28 mouse cellular contexts compared by ENCODE assay signal in the genomic region with DNA sequence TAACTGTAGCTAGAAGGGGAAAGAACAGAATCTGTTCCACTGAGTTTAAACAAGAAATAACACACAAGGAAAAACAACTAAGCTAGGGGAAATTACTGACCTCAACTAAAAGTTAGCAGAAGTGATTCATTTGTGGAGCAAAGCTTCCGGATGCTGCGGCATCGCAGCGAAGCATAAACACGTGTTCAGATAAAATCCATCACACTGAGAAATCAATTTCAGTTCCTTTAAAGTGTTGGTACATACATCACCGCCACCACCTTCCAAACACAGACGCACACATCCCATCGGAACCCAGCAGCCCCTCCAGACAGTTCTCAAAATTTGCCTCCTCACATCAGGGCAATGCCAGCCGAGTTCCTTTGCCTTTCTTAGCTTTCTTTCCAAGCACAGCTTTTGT. TPM values are rescaled to one million over a fixed set of nuclear protein-coding genes. Genes with fewer than 3 reads are reported as not detected.
A peak's percentile ranks its signal among the peaks of the same experiment; 100 is the strongest.
DNase-seq lines count a peak whose midpoint lies in the region; ATAC-seq and TF ChIP-seq lines count a peak whose summit lies in the region.
"Had no signal": no experiment of that assay in that cellular context is flagged by ENCODE, and none has a peak within 500 bp of the region (broad histone marks: within the 10 kb centered on the region; RNA-seq: fewer than 3 reads in every experiment).

No protein-coding gene starts in this region.

- TF ChIP-seq CTCF in liver, adult 2 months (IDR thresholded peaks at IDR 0.05; ENCODE audit: low read depth, low read length), result no peak
- no peak for TF ChIP-seq CTCF in bone marrow macrophage, adult 2 months (IDR thresholded peaks at IDR 0.05; ENCODE audit: low read depth, low read length)

- H3K36me3 ChIP-seq in liver, adult 2 months (ENCODE audit: control insufficient read depth, insufficient read depth, low read length), result no peaks in the 10 kb centered on the region
- no peaks in the 10 kb centered on the region for H3K36me3 ChIP-seq in forebrain, embryonic 11.5 days (ENCODE audit: control insufficient read depth, insufficient read depth, low read length)
- H3K36me3 ChIP-seq: embryonic facial prominence, embryonic 13.5 days; embryonic facial prominence, embryonic 15.5 days; forebrain, embryonic 10.5 days; forebrain, embryonic 15.5 days; G1E had no signal

- H3K4me3 ChIP-seq in liver, adult 2 months (ENCODE audit: insufficient read depth, low read depth, low read length), result no peak overlapping the region
- H3K4me3 ChIP-seq in bone marrow macrophage, adult 2 months (ENCODE audit: insufficient read depth, low read length), result no peak overlapping the region
- H3K4me3 ChIP-seq in forebrain, embryonic 11.5 days (ENCODE audit: low read depth, low read length), result no peak overlapping the region
- H3K4me3 ChIP-seq: embryonic facial prominence, embryonic 13.5 days; embryonic facial prominence, embryonic 15.5 days; erythroblast, embryonic 14.5 days; forebrain, embryonic 10.5 days; forebrain, embryonic 13.5 days; forebrain, embryonic 15.5 days had no signal

- no peak for ATAC-seq in forebrain, embryonic 11.5 days (replicated peaks; ENCODE audit: low FRiP score)
- ATAC-seq: activated CD4-positive, CD25-positive, alpha-beta regulatory T cell, adult 4 months; forebrain, embryonic 13.5 days; forebrain, embryonic 15.5 days; forebrain, postnatal 0 days; Patski had no signal

- peak; percentile 19 for DNase-seq in liver, adult 2 months (ENCODE audit: extremely low read depth, low read depth, low spot score)
- DNase-seq in liver, result no peak
- DNase-seq in CD4-positive helper T cell, adult 2 months (ENCODE audit: low read depth, low spot score), result peak; percentile 38
- DNase-seq in forebrain, embryonic 11.5 days (ENCODE audit: low spot score), result no peak
- no peak for DNase-seq in layer of hippocampus, postnatal 14 days (ENCODE audit: low spot score in 2 of 2)
- no peak for DNase-seq in layer of hippocampus, adult 8-10 months (ENCODE audit: low spot score in 2 of 2)
- DNase-seq: adrenal gland, adult 8-10 months; adrenal gland, postnatal 14 days; adrenal gland, postnatal 36 days; B cell, adult 2 months; cerebellum, adult 11 months; cerebellum, adult 18-20 months; cerebellum, adult 8-10 months; cerebellum, adult 9-11 months; cerebellum, postnatal 14 days; cerebellum, postnatal 36 days; embryo, embryonic 11 days; forebrain, postnatal 0 days had no signal

- H3K27me3 ChIP-seq in liver, adult 2 months (ENCODE audit: control insufficient read depth, insufficient read depth, low read length), result peaks cover 7% of the 10 kb centered on the region; the same call in 1 of the 2 replicates
- peaks cover 14% of the 10 kb centered on the region for H3K27me3 ChIP-seq in forebrain, embryonic 11.5 days (ENCODE audit: control insufficient read depth, insufficient read depth, low read length)

- H3K9ac ChIP-seq in liver, adult 2 months (ENCODE audit: low read depth, low read length), result no peak overlapping the region
- H3K9ac ChIP-seq in forebrain, embryonic 11.5 days (ENCODE audit: low read length), result no peak overlapping the region
- H3K9ac ChIP-seq: embryonic facial prominence, embryonic 13.5 days; embryonic facial prominence, embryonic 15.5 days; forebrain, embryonic 13.5 days; forebrain, embryonic 15.5 days; forebrain, postnatal 0 days had no signal

- no peak overlapping the region for H3K4me2 ChIP-seq in forebrain, embryonic 11.5 days (ENCODE audit: low read depth, low read length, severe bottlenecking)
- H3K4me2 ChIP-seq: embryonic facial prominence, embryonic 13.5 days; embryonic facial prominence, embryonic 15.5 days; forebrain, embryonic 13.5 days; forebrain, embryonic 15.5 days had no signal

- no peaks in the 10 kb centered on the region for H3K79me2 ChIP-seq in liver, adult 2 months (ENCODE audit: control insufficient read depth, insufficient read depth, low read length)

- no peak for TF ChIP-seq POLR2A in liver, adult 2 months (IDR thresholded peaks at IDR 0.05; ENCODE audit: extremely low read depth, insufficient read depth, low read length)
- TF ChIP-seq POLR2A in bone marrow macrophage, adult 2 months (IDR thresholded peaks at IDR 0.05; ENCODE audit: borderline replicate concordance, low read depth, low read length), result no peak

- WGBS in liver, adult 2 months, result 87% methylated on average over 9 of the region's 9 CpGs
- WGBS in forebrain, embryonic 11.5 days, result 83% methylated on average over 9 of the region's 9 CpGs

- H3K4me1 ChIP-seq in liver, adult 2 months (ENCODE audit: control insufficient read depth, insufficient read depth, low read length), result peaks cover 5% of the 10 kb centered on the region
- H3K4me1 ChIP-seq in bone marrow macrophage, adult 2 months (ENCODE audit: control insufficient read depth, insufficient read depth, low read length), result peaks cover 8% of the 10 kb centered on the region
- H3K4me1 ChIP-seq in forebrain, embryonic 11.5 days (replicated peaks; ENCODE audit: control insufficient read depth, insufficient read depth, low read length), result peaks cover 4% of the 10 kb centered on the region; the same call in 1 of the 2 replicates

- no peak overlapping the region for H3K27ac ChIP-seq in liver, adult 2 months (replicated peaks; ENCODE audit: insufficient read depth, low read depth, low read length)
- H3K27ac ChIP-seq in bone marrow macrophage, adult 2 months (ENCODE audit: insufficient read depth, low read depth, low read length), result peak overlapping the region; percentile 24; the same call in 1 of the 2 replicates
- no peak overlapping the region for H3K27ac ChIP-seq in forebrain, embryonic 11.5 days (ENCODE audit: low read depth, low read length)
- H3K27ac ChIP-seq: embryonic facial prominence, embryonic 13.5 days; embryonic facial prominence, embryonic 15.5 days; forebrain, embryonic 10.5 days; forebrain, embryonic 13.5 days; forebrain, embryonic 15.5 days had no signal

- H3K9me3 ChIP-seq in forebrain, embryonic 11.5 days (ENCODE audit: control insufficient read depth, low read length), result no peaks in the 10 kb centered on the region
- H3K9me3 ChIP-seq: embryonic facial prominence, embryonic 13.5 days; embryonic facial prominence, embryonic 15.5 days; forebrain, embryonic 10.5 days; forebrain, embryonic 13.5 days; forebrain, embryonic 15.5 days; G1E had no signal

RNA-seq across cellular contexts. Expression of a gene that starts 12.9 kb away (rescaled TPM):
- 10.0 and 14.6 TPM in 2 replicates for total RNA-seq in liver, adult 2 months (2014; rRNA removed)
- polyA plus RNA-seq in liver, adult 2 months (2012; rRNA removed), result 41.5 and 44.6 TPM in 2 replicates
- polyA plus RNA-seq in bone marrow macrophage, adult 2 months (2012; ENCODE audit: insufficient read depth, insufficient read length, missing spikeins), result 50.3 and 55.6 TPM in 2 replicates
- polyA plus RNA-seq in forebrain, embryonic 11.5 days (2014; fragmentation: Nextera tagmentation; extraction: Ambion mirVana), result 5.0 and 7.3 TPM in 2 replicates
- 10 to 100 TPM; 31.9 to 32.1 TPM for total RNA-seq in layer of hippocampus, postnatal 14 days (2021)
- total RNA-seq in layer of hippocampus, adult 8-10 months (2022), result 10 to 100 TPM; 37.7 to 42.2 (median 40.0) TPM

Comparison
In these comparisons a context has a peak if more than half of its experiments do, and no peak if none do; other contexts are left out.
1. DNase-seq: peak in liver, adult 2 months (single experiment) and CD4-positive helper T cell, adult 2 months (single experiment); none in liver (single experiment), forebrain, embryonic 11.5 days (single experiment), layer of hippocampus, postnatal 14 days (0 of 2) and layer of hippocampus, adult 8-10 months (0 of 2).